Mouse (Mus musculus): ENCODE measurements around the gene Klk13.

DNA sequence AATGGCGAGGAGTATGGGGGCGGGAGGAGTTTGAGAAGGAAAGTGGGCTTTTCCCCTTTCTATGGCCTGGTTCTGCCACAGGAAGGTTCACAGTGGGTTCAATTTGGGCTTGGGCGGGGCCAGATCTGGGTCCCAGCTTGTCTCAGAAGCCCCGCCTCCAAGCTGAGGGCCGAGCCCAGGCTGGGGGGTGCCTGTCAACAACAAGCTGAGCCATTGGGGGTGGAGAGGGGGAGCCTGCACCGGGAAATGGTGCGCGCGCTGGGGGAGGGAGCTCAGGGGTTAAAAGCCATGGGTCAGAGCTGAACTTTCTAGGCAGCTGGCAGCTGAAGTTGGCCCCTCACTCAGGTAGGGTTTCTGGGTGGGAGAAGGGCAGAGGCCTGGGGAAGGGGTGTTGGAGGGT is 550 bp downstream of the Klk13 start:
- TF ChIP-seq CTCF (IDR thresholded peaks at IDR 0.05; ENCODE audit: control insufficient read depth, insufficient read depth, low read length): no peak
- no peak for TF ChIP-seq POLR2A (IDR thresholded peaks at IDR 0.05; ENCODE audit: borderline replicate concordance, control insufficient read depth, low read depth, low read length)
